Mouse (Mus musculus) stomach, embryonic 14.5 days (tissue): Measurements from ENCODE around the gene Txk. TPM values are rescaled to one million over a fixed set of nuclear protein-coding genes. Genes with fewer than 3 reads are reported as not detected.

ENCODE experiments used
- ATAC-seq: fragments of 200-750 bp; cut with Nextera tagmentation; 2 replicates; pipeline ENCODE4 v1.8.0; 2017; ENCODE audit warnings: low read depth, moderate TSS enrichment; ENCODE audit not compliant: insufficient number of reproducible peaks, insufficient read depth, low FRiP score
- H3K27ac ChIP-seq: fragments of 300-500 bp; sonication (generic); 2 replicates; pipeline ENCODE4 v1.5.1; 2014; ENCODE audit warnings: mild to moderate bottlenecking, low read length, moderate library complexity, mixed read lengths
- H3K27me3 ChIP-seq: fragments of 300-500 bp; sonication (generic); 2 replicates; pipeline ENCODE4 v1.6.1; 2014; ENCODE audit warnings: low read length, control low read depth, mixed read lengths; ENCODE audit not compliant: control insufficient read depth, insufficient read depth
- H3K36me3 ChIP-seq: fragments of 300-500 bp; sonication (generic); 2 replicates; pipeline ENCODE4 v1.6.1; 2014; ENCODE audit warnings: mild to moderate bottlenecking, control low read depth, low read length, moderate library complexity, mixed read lengths; ENCODE audit not compliant: control insufficient read depth, insufficient read depth
- H3K4me1 ChIP-seq: fragments of 300-500 bp; sonication (generic); 2 replicates; pipeline ENCODE4 v1.6.1; 2014; ENCODE audit warnings: low read length, control low read depth, mixed read lengths; ENCODE audit not compliant: control insufficient read depth, insufficient read depth
- H3K4me2 ChIP-seq: fragments of 300-500 bp; sonication (generic); replicated peaks from 2 replicates; pipeline ENCODE4 v1.6.1; 2014; ENCODE audit warnings: low read depth, low read length, control low read depth
- H3K4me3 ChIP-seq: fragments of 300-500 bp; sonication (generic); 2 replicates; pipeline ENCODE4 v1.5.1; 2014; ENCODE audit warnings: low read depth, low read length, control low read depth
- H3K9ac ChIP-seq: fragments of 300-500 bp; sonication (generic); replicated peaks from 2 replicates; pipeline ENCODE4 v1.6.1; 2014; ENCODE audit warnings: low read depth, mild to moderate bottlenecking, control low read depth, low read length, moderate library complexity, mixed read lengths
- H3K9me3 ChIP-seq: fragments of 300-500 bp; sonication (generic); 2 replicates; pipeline ENCODE4 v1.6.1; 2016; ENCODE audit warnings: low read depth, low read length, control low read depth; ENCODE audit not compliant: control insufficient read depth
- WGBS: fragments of 180-500 bp; shearing (Covaris S2); extraction: QIAGEN DNeasy Blood & Tissue Kit; methylation state at CpG from one replicate; pipeline ENCODE4 v1.1.7; 2014; 5-methylcytosine and 5-hydroxymethylcytosine counted together
- polyA plus RNA-seq: library from polyadenylated mRNA; unstranded; fragments of >200 nt; fragmentation: Nextera tagmentation; extraction: Ambion mirVana; gene quantifications from 2 replicates; pipeline ENCODE4 v1.2.1, GENCODE M21; 2014

Gene Txk
- polyA plus RNA-seq, 1 experiment from 2014 or later, result 0.32 TPM

DNA sequence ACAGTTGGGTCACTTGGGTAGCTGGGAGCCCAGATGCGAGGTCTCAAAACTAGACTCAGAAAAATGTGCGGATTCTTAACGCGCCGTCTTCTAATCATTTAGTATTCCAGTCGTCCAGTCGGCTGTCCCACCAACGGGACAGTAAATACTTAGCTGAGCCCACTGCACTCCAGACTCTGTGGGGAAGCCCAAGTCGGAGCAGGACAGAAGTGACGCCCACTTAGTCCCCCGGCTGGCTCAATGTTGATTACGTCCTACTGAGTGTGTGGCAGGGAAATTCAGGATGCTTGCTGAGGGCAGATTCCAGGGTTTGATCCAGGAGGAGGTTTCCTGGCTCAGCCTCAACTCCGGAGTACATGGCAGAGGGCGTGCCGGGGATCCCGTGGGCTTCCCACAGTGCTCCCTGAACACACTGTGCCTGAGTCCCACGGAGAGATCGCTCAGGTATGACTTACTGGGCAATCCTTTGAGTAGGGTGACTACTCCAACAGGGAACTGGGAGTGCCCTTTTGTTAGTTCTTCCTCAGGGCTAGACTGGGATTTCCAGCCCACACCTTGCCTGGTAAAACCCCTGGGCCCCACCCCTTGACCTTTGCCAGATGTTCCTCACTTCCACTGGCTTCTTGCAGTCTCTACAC, 104.5 kb downstream of the Txk start:
- 0 out of 2 replicates have a peak, but pooled peaks cover 5% of the 10 kb centered on the region for H3K27me3 ChIP-seq
- 6% methylated on average over 18 of the region's 18 CpGs for WGBS
- no peaks in the 10 kb centered on the region for H3K9me3 ChIP-seq
- ATAC-seq, result peak; percentile 56
- peak overlapping the region; percentile 91 for H3K4me2 ChIP-seq
- H3K4me1 ChIP-seq, result no peaks in the 10 kb centered on the region
- peak overlapping the region; percentile 40 for H3K4me3 ChIP-seq
- H3K9ac ChIP-seq, result peak overlapping the region; percentile 14; the same call in 1 of the 2 replicates
- H3K36me3 ChIP-seq, result no peaks in the 10 kb centered on the region
- H3K27ac ChIP-seq, result no peak overlapping the region

DNA sequence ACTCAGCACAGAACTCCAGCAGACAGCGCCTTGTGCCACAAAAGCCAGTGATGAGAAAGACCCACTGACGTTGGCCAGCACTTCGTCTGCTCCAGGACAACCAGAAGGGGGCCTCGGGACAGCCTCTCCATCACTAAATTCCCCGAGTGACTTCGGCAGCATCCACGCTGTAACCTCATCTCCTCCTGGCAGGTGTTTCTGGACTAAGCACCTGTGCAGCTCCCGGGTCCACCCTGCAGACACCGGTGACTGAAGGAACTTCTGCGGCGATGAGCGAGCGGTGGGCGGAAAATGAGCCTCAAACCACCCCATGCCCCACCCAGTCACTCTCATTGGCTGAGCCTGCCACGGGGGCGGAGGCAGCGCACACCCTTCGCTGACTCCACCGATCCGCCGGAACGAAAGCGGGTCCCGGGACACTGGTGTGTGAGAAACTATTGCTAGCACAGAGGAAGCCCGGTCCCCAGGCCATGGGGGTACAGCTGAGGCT, 105.1 kb downstream of the Txk start, which contains the start of gene Nipal1:
TSS of gene Nipal1 (plus strand) at position 378 of the 490 bp plus-strand sequence.
- H3K9me3 ChIP-seq, result no peaks in the 10 kb centered on the region
- H3K4me3 ChIP-seq, result peak within 1 kb of the TSS; percentile 40
- no peak within 1 kb of the TSS for H3K27ac ChIP-seq
- H3K27me3 ChIP-seq, result 0 out of 2 replicates have a peak, but pooled peaks cover 5% of the 10 kb centered on the region
- no peaks in the 10 kb centered on the region for H3K4me1 ChIP-seq
- under 1% methylated on average over 25 of the region's 25 CpGs for WGBS
- peak within 1 kb of the TSS; percentile 14; the same call in 1 of the 2 replicates for H3K9ac ChIP-seq
- ATAC-seq, result peak; percentile 94
- H3K36me3 ChIP-seq, result no peaks in the 10 kb centered on the region
- peak within 1 kb of the TSS; percentile 91 for H3K4me2 ChIP-seq

DNA sequence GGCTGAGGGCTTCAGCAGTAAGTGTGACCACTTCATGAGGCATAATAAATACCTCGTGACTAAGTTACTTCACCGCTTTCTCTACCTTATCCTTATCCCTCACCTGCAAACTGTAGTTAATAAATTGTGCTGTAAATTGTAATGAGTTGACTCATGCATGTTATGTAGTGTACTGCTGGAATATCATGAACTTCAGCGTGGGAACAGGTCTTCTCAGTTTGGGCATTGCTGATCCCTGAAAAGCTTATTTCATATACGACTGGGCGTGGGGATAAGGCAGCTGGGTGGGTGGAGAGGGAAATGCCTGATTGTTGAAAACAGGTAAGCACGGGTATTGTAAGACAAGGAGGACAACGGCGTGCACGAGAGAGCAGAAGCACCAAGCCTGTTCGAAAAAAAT, 105.6 kb downstream of the Txk start:
- H3K4me3 ChIP-seq, result peak overlapping the region; percentile 40
- ATAC-seq, result no peak
- no peaks in the 10 kb centered on the region for H3K4me1 ChIP-seq
- H3K27ac ChIP-seq, result no peak overlapping the region
- no peaks in the 10 kb centered on the region for H3K36me3 ChIP-seq
- peak overlapping the region; percentile 91 for H3K4me2 ChIP-seq
- no peak overlapping the region for H3K9ac ChIP-seq
- no peaks in the 10 kb centered on the region for H3K9me3 ChIP-seq
- 32% methylated on average over 10 of the region's 10 CpGs for WGBS
- 0 out of 2 replicates have a peak, but pooled peaks cover 5% of the 10 kb centered on the region for H3K27me3 ChIP-seq

DNA sequence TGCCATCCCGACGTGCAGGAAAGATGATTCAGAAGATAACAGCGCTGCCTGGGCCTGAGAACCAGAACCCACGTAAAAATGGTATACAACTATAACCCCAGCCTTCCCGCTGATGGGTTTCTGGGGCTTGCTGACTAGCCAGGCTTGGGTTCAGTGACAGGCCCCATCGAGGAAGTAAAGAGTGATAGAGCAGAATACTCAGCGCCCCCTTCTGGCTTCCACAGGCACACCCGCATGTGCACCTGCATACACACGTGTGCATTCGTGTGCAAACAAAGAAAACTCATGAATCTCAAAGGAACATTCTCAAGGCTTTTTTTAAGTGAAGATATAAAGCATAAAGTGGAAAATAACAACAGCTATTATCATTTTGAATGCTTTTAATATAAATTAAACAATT, 106.4 kb downstream of the Txk start:
- Histone ChIP-seq H3K4me3 (no peak overlapping the region), H3K27ac (no peak overlapping the region), H3K36me3 (no peaks in the 10 kb centered on the region), H3K27me3 (0 out of 2 replicates have a peak, but pooled peaks cover 5% of the 10 kb centered on the region), H3K4me2 (no peak overlapping the region), H3K9me3 (no peaks in the 10 kb centered on the region), H3K4me1 (no peaks in the 10 kb centered on the region), H3K9ac (no peak overlapping the region)
- no peak for ATAC-seq
- 36% methylated on average over 10 of the region's 10 CpGs for WGBS

Other genes with a start within 250 kb of the Txk start
- 1.4 and 2.3 TPM in 2 replicates for gene Corin, start 248.3 kb downstream of the Txk start, polyA plus RNA-seq
- gene Nfxl1, start 193.1 kb downstream of the Txk start, polyA plus RNA-seq, result 22.5 and 24.2 TPM in 2 replicates
- gene Zar1, start 171.5 kb downstream of the Txk start, polyA plus RNA-seq, result 0.25 TPM in 1 of 2 replicates, not detected in the other
- 0.21 and 0.29 TPM in 2 replicates for gene Gm5868, start 165.2 kb downstream of the Txk start, polyA plus RNA-seq
- gene Cnga1, start 108.5 kb downstream of the Txk start, polyA plus RNA-seq, result not detected in 2 replicates
- gene Nipal1, start 105.0 kb downstream of the Txk start, polyA plus RNA-seq, result 3.5 and 5.1 TPM in 2 replicates
- gene Tec, start 115.7 kb upstream of the Txk start, polyA plus RNA-seq, result 5.2 and 7.7 TPM in 2 replicates
- gene Slain2, start 161.5 kb upstream of the Txk start, polyA plus RNA-seq, result 22.6 and 26.0 TPM in 2 replicates
- not detected in 2 replicates for gene Gm10135, start 221.9 kb upstream of the Txk start, polyA plus RNA-seq